ENCODE assay signal across 19 mouse cellular contexts in the genomic region with DNA sequence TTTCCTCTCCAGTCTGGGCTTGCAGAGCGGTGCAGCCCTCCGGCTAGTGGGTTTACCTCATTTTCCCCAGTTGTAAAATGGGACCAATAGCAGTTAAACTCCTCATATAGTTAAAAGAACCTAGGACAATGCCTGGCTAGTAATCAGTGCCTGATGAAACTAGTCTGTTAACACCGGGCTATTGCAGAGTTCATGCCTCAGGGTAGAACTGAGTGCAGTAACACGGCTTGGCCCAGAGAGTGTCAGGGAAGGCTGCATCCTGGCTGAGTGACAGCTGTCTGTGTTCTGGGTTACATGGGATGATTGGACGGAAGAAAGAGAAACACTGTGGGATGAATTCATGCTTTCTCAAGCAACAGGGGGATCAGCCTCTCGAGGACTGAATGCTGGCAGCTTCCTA. TPM values are rescaled to one million over a fixed set of nuclear protein-coding genes. Genes with fewer than 3 reads are reported as not detected.
DNase-seq lines count a peak whose midpoint lies in the region; ATAC-seq and TF ChIP-seq lines count a peak whose summit lies in the region.
"Had no signal": no experiment of that assay in that cellular context is flagged by ENCODE, and none has a peak within 500 bp of the region (broad histone marks: within the 10 kb centered on the region; RNA-seq: fewer than 3 reads in every experiment).

No protein-coding gene starts in this region.

- no peak overlapping the region; the same call in 1 of the 2 replicates for H3K9ac ChIP-seq in forebrain, postnatal 0 days
- no peak overlapping the region for H3K9ac ChIP-seq in forebrain, embryonic 15.5 days (replicated peaks)
- H3K9ac ChIP-seq in hindbrain, embryonic 14.5 days: 0 out of 2 replicates have a peak overlapping the region, but pooled peaks have one; percentile 5
- H3K9ac ChIP-seq in hindbrain, embryonic 12.5 days: no peak overlapping the region
- no peak overlapping the region for H3K9ac ChIP-seq in midbrain, embryonic 14.5 days (replicated peaks; ENCODE audit: low read length)
- H3K9ac ChIP-seq in midbrain, embryonic 11.5 days (ENCODE audit: low read length): no peak overlapping the region
- peak overlapping the region; percentile 52 for H3K9ac ChIP-seq in stomach, embryonic 16.5 days (ENCODE audit: low read length)
- H3K9ac ChIP-seq: liver, embryonic 13.5 days had no signal

- H3K36me3 ChIP-seq in forebrain, postnatal 0 days (ENCODE audit: insufficient read depth): no peaks in the 10 kb centered on the region; the same call in 1 of the 2 replicates
- H3K36me3 ChIP-seq in forebrain, embryonic 15.5 days: no peaks in the 10 kb centered on the region; the same call in 1 of the 2 replicates
- no peaks in the 10 kb centered on the region for H3K36me3 ChIP-seq in hindbrain, embryonic 14.5 days (replicated peaks; ENCODE audit: control insufficient read depth, insufficient read depth)
- no peaks in the 10 kb centered on the region for H3K36me3 ChIP-seq in hindbrain, embryonic 12.5 days
- H3K36me3 ChIP-seq in midbrain, embryonic 14.5 days (ENCODE audit: control insufficient read depth, insufficient read depth, low read length): no peaks in the 10 kb centered on the region
- H3K36me3 ChIP-seq in midbrain, embryonic 11.5 days (ENCODE audit: control insufficient read depth, insufficient read depth, low read length): no peaks in the 10 kb centered on the region
- H3K36me3 ChIP-seq in stomach, embryonic 16.5 days (ENCODE audit: control insufficient read depth, insufficient read depth, low read length): no peaks in the 10 kb centered on the region
- H3K36me3 ChIP-seq: liver, embryonic 13.5 days had no signal

- DNase-seq in forebrain, postnatal 0 days: no peak
- no peak for DNase-seq in hindbrain, embryonic 14.5 days (ENCODE audit: low spot score)
- no peak for DNase-seq in midbrain, embryonic 14.5 days
- DNase-seq in midbrain, embryonic 11.5 days (ENCODE audit: low spot score, missing footprints): no peak
- DNase-seq in urinary bladder, postnatal 36 days (ENCODE audit: low spot score in 2 of 2): no peak
- DNase-seq: adrenal gland, postnatal 25 days; cerebellum, adult 9-10 months; embryo, embryonic 11 days; gastrocnemius, postnatal 14 days; kidney, adult 8-10 months; kidney, postnatal 36 days; liver, embryonic 13.5 days; spleen, adult 18-20 months; thymus, postnatal 4 days had no signal

- H3K4me1 ChIP-seq in forebrain, postnatal 0 days (ENCODE audit: insufficient read depth): peaks cover 13% of the 10 kb centered on the region; the same call in 1 of the 2 replicates
- peaks cover 33% of the 10 kb centered on the region for H3K4me1 ChIP-seq in forebrain, embryonic 15.5 days
- H3K4me1 ChIP-seq in hindbrain, embryonic 14.5 days (replicated peaks; ENCODE audit: control insufficient read depth, insufficient read depth, low read length): peaks cover 22% of the 10 kb centered on the region
- peaks cover 11% of the 10 kb centered on the region; the same call in 1 of the 2 replicates for H3K4me1 ChIP-seq in hindbrain, embryonic 12.5 days
- peaks cover 19% of the 10 kb centered on the region for H3K4me1 ChIP-seq in midbrain, embryonic 14.5 days (ENCODE audit: control insufficient read depth, insufficient read depth, low read length)
- peaks cover 2% of the 10 kb centered on the region; the same call in 1 of the 2 replicates for H3K4me1 ChIP-seq in midbrain, embryonic 11.5 days (ENCODE audit: control insufficient read depth, insufficient read depth, low read length)
- H3K4me1 ChIP-seq in stomach, embryonic 16.5 days (ENCODE audit: control insufficient read depth, insufficient read depth, low read length): peaks cover 13% of the 10 kb centered on the region

- no peak for TF ChIP-seq CTCF in forebrain, postnatal 0 days (IDR thresholded peaks at IDR 0.05; ENCODE audit: low read depth)

- WGBS in forebrain, postnatal 0 days: 48% methylated on average over 6 of the region's 6 CpGs
- 63% methylated on average over 6 of the region's 6 CpGs for WGBS in forebrain, embryonic 15.5 days
- WGBS in hindbrain, embryonic 14.5 days: 82% methylated on average over 6 of the region's 6 CpGs
- whole genome bisulfite sequencing in hindbrain, embryonic 12.5 days: 70% methylated on average over 6 of the region's 6 CpGs
- 66% methylated on average over 6 of the region's 6 CpGs for WGBS in midbrain, embryonic 14.5 days
- WGBS in midbrain, embryonic 11.5 days: 81% methylated on average over 6 of the region's 6 CpGs
- WGBS in stomach, embryonic 16.5 days: 57% methylated on average over 6 of the region's 6 CpGs

- ATAC-seq in forebrain, postnatal 0 days: no peak
- ATAC-seq in forebrain, embryonic 15.5 days (replicated peaks): no peak
- no peak for ATAC-seq in hindbrain, embryonic 14.5 days (ENCODE audit: low FRiP score)
- no peak for ATAC-seq in hindbrain, embryonic 12.5 days (ENCODE audit: low FRiP score)
- no peak for ATAC-seq in midbrain, embryonic 14.5 days (ENCODE audit: low FRiP score, low TSS enrichment)
- no peak for ATAC-seq in midbrain, embryonic 11.5 days (ENCODE audit: low FRiP score)
- ATAC-seq in stomach, embryonic 16.5 days (ENCODE audit: insufficient read depth, low FRiP score): no peak

- no peak overlapping the region for H3K27ac ChIP-seq in forebrain, postnatal 0 days (ENCODE audit: low read depth, low read length)
- H3K27ac ChIP-seq in forebrain, embryonic 15.5 days (replicated peaks): no peak overlapping the region
- H3K27ac ChIP-seq in hindbrain, embryonic 14.5 days: no peak overlapping the region
- H3K27ac ChIP-seq in hindbrain, embryonic 12.5 days: no peak overlapping the region
- H3K27ac ChIP-seq in midbrain, embryonic 14.5 days (replicated peaks; ENCODE audit: low read depth, low read length): no peak overlapping the region
- no peak overlapping the region for H3K27ac ChIP-seq in midbrain, embryonic 11.5 days (ENCODE audit: low read depth, low read length)
- no peak overlapping the region for H3K27ac ChIP-seq in stomach, embryonic 16.5 days (ENCODE audit: low read length)
- H3K27ac ChIP-seq: liver, embryonic 13.5 days; macrophage had no signal

- H3K4me2 ChIP-seq in forebrain, postnatal 0 days (ENCODE audit: low read depth): peak overlapping the region; percentile 74; the same call in 1 of the 2 replicates
- H3K4me2 ChIP-seq in forebrain, embryonic 15.5 days (replicated peaks): no peak overlapping the region
- H3K4me2 ChIP-seq in hindbrain, embryonic 14.5 days (replicated peaks): no peak overlapping the region
- H3K4me2 ChIP-seq in hindbrain, embryonic 12.5 days (replicated peaks): no peak overlapping the region
- H3K4me2 ChIP-seq in midbrain, embryonic 14.5 days (ENCODE audit: low read length): peak overlapping the region; percentile 24
- no peak overlapping the region for H3K4me2 ChIP-seq in midbrain, embryonic 11.5 days
- H3K4me2 ChIP-seq in stomach, embryonic 16.5 days (ENCODE audit: low read depth, low read length): peak overlapping the region; percentile 10; the same call in 1 of the 2 replicates
- H3K4me2 ChIP-seq: liver, embryonic 13.5 days had no signal

- H3K9me3 ChIP-seq in forebrain, postnatal 0 days (ENCODE audit: low read length): no peaks in the 10 kb centered on the region
- H3K9me3 ChIP-seq in forebrain, embryonic 15.5 days: no peaks in the 10 kb centered on the region
- no peaks in the 10 kb centered on the region for H3K9me3 ChIP-seq in hindbrain, embryonic 14.5 days (ENCODE audit: control insufficient read depth, low read length)
- H3K9me3 ChIP-seq in hindbrain, embryonic 12.5 days (replicated peaks): no peaks in the 10 kb centered on the region
- H3K9me3 ChIP-seq in midbrain, embryonic 14.5 days (ENCODE audit: control insufficient read depth, low read length): no peaks in the 10 kb centered on the region
- no peaks in the 10 kb centered on the region for H3K9me3 ChIP-seq in midbrain, embryonic 11.5 days (ENCODE audit: control insufficient read depth, low read length)
- H3K9me3 ChIP-seq in stomach, embryonic 16.5 days (replicated peaks; ENCODE audit: control insufficient read depth, low read length): no peaks in the 10 kb centered on the region
- H3K9me3 ChIP-seq: liver, embryonic 13.5 days had no signal

- H3K27me3 ChIP-seq in forebrain, postnatal 0 days (ENCODE audit: insufficient read depth, low read length): no peaks in the 10 kb centered on the region
- H3K27me3 ChIP-seq in forebrain, embryonic 15.5 days: no peaks in the 10 kb centered on the region
- H3K27me3 ChIP-seq in hindbrain, embryonic 14.5 days (ENCODE audit: control insufficient read depth, insufficient read depth, low read length): no peaks in the 10 kb centered on the region
- H3K27me3 ChIP-seq in hindbrain, embryonic 12.5 days: no peaks in the 10 kb centered on the region
- H3K27me3 ChIP-seq in midbrain, embryonic 14.5 days (ENCODE audit: control insufficient read depth, insufficient read depth, low read length): no peaks in the 10 kb centered on the region
- H3K27me3 ChIP-seq in midbrain, embryonic 11.5 days (ENCODE audit: control insufficient read depth, insufficient read depth, low read length): no peaks in the 10 kb centered on the region
- no peaks in the 10 kb centered on the region for H3K27me3 ChIP-seq in stomach, embryonic 16.5 days (ENCODE audit: control insufficient read depth, insufficient read depth, low read length)
- H3K27me3 ChIP-seq: CH12.LX had no signal

- H3K4me3 ChIP-seq in forebrain, postnatal 0 days (ENCODE audit: low read depth, low read length): no peak overlapping the region
- H3K4me3 ChIP-seq in forebrain, embryonic 15.5 days: no peak overlapping the region
- no peak overlapping the region for H3K4me3 ChIP-seq in hindbrain, embryonic 14.5 days (replicated peaks; ENCODE audit: low read length)
- H3K4me3 ChIP-seq in hindbrain, embryonic 12.5 days: no peak overlapping the region
- H3K4me3 ChIP-seq in midbrain, embryonic 14.5 days (replicated peaks; ENCODE audit: low read depth, low read length): no peak overlapping the region
- no peak overlapping the region for H3K4me3 ChIP-seq in midbrain, embryonic 11.5 days (ENCODE audit: low read depth, low read length)
- H3K4me3 ChIP-seq in stomach, embryonic 16.5 days (replicated peaks; ENCODE audit: low read length): no peak overlapping the region
- H3K4me3 ChIP-seq: liver, embryonic 13.5 days had no signal

RNA-seq across cellular contexts. Expression of a gene that starts 3.1 kb away (rescaled TPM):
- 36.2 and 67.8 TPM in 2 replicates for total RNA-seq in forebrain, postnatal 0 days (2014; rRNA removed)
- 27.9 and 50.5 TPM in 2 replicates for polyA plus RNA-seq in forebrain, postnatal 0 days (2015; fragmentation: Nextera tagmentation; extraction: Ambion mirVana)
- polyA plus RNA-seq in forebrain, embryonic 15.5 days (2015; fragmentation: Nextera tagmentation; extraction: Ambion mirVana): 34.4 and 42.3 TPM in 2 replicates
- polyA plus RNA-seq in hindbrain, embryonic 14.5 days (2014; fragmentation: Nextera tagmentation; extraction: Ambion mirVana): 44.4 and 52.7 TPM in 2 replicates
- 24.9 and 26.1 TPM in 2 replicates for polyA plus RNA-seq in hindbrain, embryonic 12.5 days (2016; fragmentation: Nextera tagmentation; extraction: Ambion mirVana)
- polyA plus RNA-seq in midbrain, embryonic 14.5 days (2014; fragmentation: Nextera tagmentation; extraction: Ambion mirVana): 37.7 and 41.1 TPM in 2 replicates
- 12.7 and 15.0 TPM in 2 replicates for polyA plus RNA-seq in midbrain, embryonic 11.5 days (2014; fragmentation: Nextera tagmentation; extraction: Ambion mirVana)
- polyA plus RNA-seq in stomach, embryonic 16.5 days (2015; fragmentation: Nextera tagmentation; extraction: Ambion mirVana): 32.1 and 33.7 TPM in 2 replicates

Comparison
In these comparisons a context has a peak if more than half of its experiments do, and no peak if none do; other contexts are left out.
1. H3K4me2 ChIP-seq: peak in forebrain, postnatal 0 days (single experiment), midbrain, embryonic 14.5 days (single experiment) and stomach, embryonic 16.5 days (single experiment); none in forebrain, embryonic 15.5 days (single experiment), hindbrain, embryonic 14.5 days (single experiment), hindbrain, embryonic 12.5 days (single experiment) and midbrain, embryonic 11.5 days (single experiment).
2. H3K9ac ChIP-seq: peak in hindbrain, embryonic 14.5 days (single experiment) and stomach, embryonic 16.5 days (single experiment); none in forebrain, postnatal 0 days (single experiment), forebrain, embryonic 15.5 days (single experiment), hindbrain, embryonic 12.5 days (single experiment), midbrain, embryonic 14.5 days (single experiment) and midbrain, embryonic 11.5 days (single experiment).